In genomic region chr8:114074122-114074521, GRCm38 (mm10) we compare ENCODE assay signal across 9 mouse cellular contexts. TPM values are rescaled to one million over a fixed set of nuclear protein-coding genes. Genes with fewer than 3 reads are reported as not detected.
A peak's percentile ranks its signal among the peaks of the same experiment; 100 is the strongest.
DNase-seq lines count a peak whose midpoint lies in the region; ATAC-seq and TF ChIP-seq lines count a peak whose summit lies in the region.
"Had no signal": no experiment of that assay in that cellular context is flagged by ENCODE, and none has a peak within 500 bp of the region (broad histone marks: within the 10 kb centered on the region; RNA-seq: fewer than 3 reads in every experiment).

No protein-coding gene starts in this region.

- H3K9ac ChIP-seq in lung, postnatal 0 days (replicated peaks; ENCODE audit: low read depth) = no peak overlapping the region
- H3K9ac ChIP-seq: embryonic facial prominence, embryonic 12.5 days had no signal

- no peak overlapping the region for H3K27ac ChIP-seq in lung, postnatal 0 days (ENCODE audit: low read length)
- H3K27ac ChIP-seq: embryonic facial prominence, embryonic 12.5 days had no signal

- TF ChIP-seq EP300 in lung, postnatal 0 days (IDR thresholded peaks at IDR 0.05) = no peak

- WGBS in lung, postnatal 0 days = 79% methylated on average over 2 of the region's 2 CpGs

- ATAC-seq in lung, postnatal 0 days = no peak

- no peaks in the 10 kb centered on the region for H3K4me1 ChIP-seq in lung, postnatal 0 days (ENCODE audit: insufficient read depth, low read depth, low read length)
- H3K4me1 ChIP-seq: embryonic facial prominence, embryonic 12.5 days had no signal

- H3K4me3 ChIP-seq in lung, postnatal 0 days (ENCODE audit: low read depth, low read length) = no peak overlapping the region
- H3K4me3 ChIP-seq: embryonic facial prominence, embryonic 12.5 days had no signal

- H3K27me3 ChIP-seq in lung, postnatal 0 days (replicated peaks; ENCODE audit: insufficient read depth, low read length) = no peaks in the 10 kb centered on the region
- H3K27me3 ChIP-seq: embryonic facial prominence, embryonic 12.5 days had no signal

- H3K9me3 ChIP-seq in lung, postnatal 0 days (ENCODE audit: low read length) = no peaks in the 10 kb centered on the region
- H3K9me3 ChIP-seq: embryonic facial prominence, embryonic 12.5 days had no signal

- H3K4me2 ChIP-seq in lung, postnatal 0 days (replicated peaks; ENCODE audit: low read depth, low read length) = no peak overlapping the region
- H3K4me2 ChIP-seq: embryonic facial prominence, embryonic 12.5 days had no signal

- peak; percentile 11 for DNase-seq in heart, postnatal 4 days
- DNase-seq in heart, adult 11 months = no peak
- DNase-seq in thymus, postnatal 14 days = peak; percentile 28
- DNase-seq in thymus, adult 18-20 months = no peak
- DNase-seq in cerebellum, postnatal 10 days = peak; percentile 65 to 67
- no peak for DNase-seq in lung, postnatal 0 days (ENCODE audit: low spot score)
- no peak for DNase-seq in ovary, adult 18-20 months (ENCODE audit: low spot score)
- DNase-seq in adipocyte (ENCODE audit: low spot score) = no peak

- peak; percentile 64 for TF ChIP-seq CTCF in lung, postnatal 0 days (IDR thresholded peaks at IDR 0.05)

- H3K36me3 ChIP-seq in lung, postnatal 0 days (ENCODE audit: insufficient read depth, low read length) = no peaks in the 10 kb centered on the region
- H3K36me3 ChIP-seq: embryonic facial prominence, embryonic 12.5 days had no signal

RNA-seq across cellular contexts. Expression of gene Nudt7, which starts 59.2 kb away (rescaled TPM):
- total RNA-seq in heart, postnatal 4 days (2021) = 10 to 100 TPM; 29.2 to 31.2 TPM
- 22.0 and 23.0 TPM in 2 replicates for polyA plus RNA-seq in lung, postnatal 0 days (2015; fragmentation: Nextera tagmentation; extraction: Ambion mirVana)

Comparison
In these comparisons a context has a peak if more than half of its experiments do, and no peak if none do; other contexts are left out.
1. DNase-seq: peak in heart, postnatal 4 days (single experiment), thymus, postnatal 14 days (single experiment) and cerebellum, postnatal 10 days (2 of 2); none in heart, adult 11 months (single experiment), thymus, adult 18-20 months (0 of 2), lung, postnatal 0 days (single experiment), ovary, adult 18-20 months (single experiment) and adipocyte (single experiment).